Mouse (Mus musculus): ENCODE measurements around the gene Gli2.

DNA sequence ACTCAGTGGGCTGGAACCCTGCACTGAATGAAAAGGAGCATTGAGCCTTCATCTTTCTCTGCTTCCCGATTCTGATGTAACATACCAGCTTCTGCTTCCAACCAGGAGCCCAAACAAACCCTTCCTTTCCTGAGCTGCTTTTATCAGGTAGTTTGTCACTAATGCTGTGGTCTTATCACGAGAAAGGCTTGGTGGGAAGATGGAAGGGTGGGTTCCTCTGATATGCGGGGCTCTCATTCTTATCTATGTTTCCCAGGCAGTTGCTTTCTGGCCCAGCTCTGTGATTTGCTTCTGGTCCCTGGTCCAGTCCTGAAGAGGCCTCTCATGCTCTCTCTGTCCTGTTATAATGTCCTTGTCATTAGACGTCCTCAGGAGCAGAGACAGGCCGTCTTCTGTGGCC is 222.8 kb downstream of the Gli2 start:
- TF ChIP-seq POLR2A (IDR thresholded peaks at IDR 0.05; ENCODE audit: low read depth, low read length) (no peak), CTCF (IDR thresholded peaks at IDR 0.05; ENCODE audit: borderline replicate concordance, insufficient read depth, low read length) (no peak)
